Mouse (Mus musculus): ENCODE measurements around the gene Stk11.

DNA sequence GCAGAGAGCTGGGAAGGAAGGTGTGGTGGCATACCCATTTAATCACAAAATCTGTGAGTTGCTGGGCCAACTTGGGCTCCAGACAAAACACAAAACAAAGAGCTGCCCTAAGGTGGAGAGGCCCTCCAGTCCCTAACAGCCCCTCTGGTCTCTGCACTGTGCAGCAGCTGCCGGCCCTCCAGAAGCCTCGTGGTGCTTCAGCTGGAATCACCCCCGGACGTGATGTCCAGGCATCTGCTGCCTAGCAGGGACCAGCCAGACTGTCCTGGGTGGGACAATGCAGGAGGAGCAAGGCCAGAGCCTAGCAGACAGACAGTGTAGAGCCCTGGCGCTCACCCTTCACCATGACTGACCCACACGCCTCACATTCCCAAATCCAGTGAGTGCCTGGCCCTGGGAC is 24.1 kb upstream of the Stk11 start:
- TF ChIP-seq CTCF (IDR thresholded peaks at IDR 0.05; ENCODE audit: low read depth, low read length) (no peak), TAL1 (conservative IDR thresholded peaks at IDR 0.05; ENCODE audit: low read depth, low read length) (no peak), GATA1 (IDR thresholded peaks at IDR 0.05; ENCODE audit: borderline replicate concordance, low read length) (no peak)
